Mouse (Mus musculus) spleen, adult 2 months (tissue): ENCODE measurements around the gene Fam129a.

Experiments used
- CTCF ChIP-seq: fragments of 200-500 bp; IDR thresholded peaks from 2 replicates; pipeline ENCODE4 v1.5.1; 2011; ENCODE audit warnings: mild to moderate bottlenecking, inconsistent platforms; ENCODE audit not compliant: insufficient read depth, insufficient read length, insufficient replicate concordance; ENCODE audit errors: extremely low read depth
- POLR2A ChIP-seq: fragments of 200-500 bp; IDR thresholded peaks from 2 replicates; pipeline ENCODE4 v1.6.1; 2011; ENCODE audit warnings: low read depth, low read length, inconsistent platforms

DNA sequence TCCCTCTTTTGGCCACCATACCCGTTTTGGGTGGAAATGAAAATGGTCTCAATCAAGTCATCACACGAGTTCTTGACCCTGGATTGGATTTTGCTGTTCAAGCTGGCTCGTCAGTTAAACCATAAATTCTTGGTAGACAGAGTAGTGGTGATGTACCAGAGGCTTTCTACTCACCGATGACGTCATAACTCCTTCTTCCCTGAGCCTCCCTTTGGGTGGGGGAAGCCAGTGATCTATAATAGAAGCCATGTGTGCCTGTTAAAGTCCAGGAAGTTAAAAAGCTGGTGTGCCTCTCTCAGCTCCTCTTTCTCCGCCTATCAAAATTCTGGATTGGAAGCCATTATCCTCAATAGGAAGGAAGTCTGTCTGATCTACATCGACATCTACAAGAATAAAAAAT is 21.2 kb upstream of the Fam129a start:
- TF ChIP-seq CTCF (no peak), POLR2A (no peak)
